Mouse (Mus musculus): ENCODE measurements around the gene Glyctk. TPM values are rescaled to one million over a fixed set of nuclear protein-coding genes. Genes with fewer than 3 reads are reported as not detected.

The Glyctk gene
- polyA plus RNA-seq (2015; fragmentation: Nextera tagmentation; extraction: Ambion mirVana), result 2.9 and 3.2 TPM in 2 replicates

DNA sequence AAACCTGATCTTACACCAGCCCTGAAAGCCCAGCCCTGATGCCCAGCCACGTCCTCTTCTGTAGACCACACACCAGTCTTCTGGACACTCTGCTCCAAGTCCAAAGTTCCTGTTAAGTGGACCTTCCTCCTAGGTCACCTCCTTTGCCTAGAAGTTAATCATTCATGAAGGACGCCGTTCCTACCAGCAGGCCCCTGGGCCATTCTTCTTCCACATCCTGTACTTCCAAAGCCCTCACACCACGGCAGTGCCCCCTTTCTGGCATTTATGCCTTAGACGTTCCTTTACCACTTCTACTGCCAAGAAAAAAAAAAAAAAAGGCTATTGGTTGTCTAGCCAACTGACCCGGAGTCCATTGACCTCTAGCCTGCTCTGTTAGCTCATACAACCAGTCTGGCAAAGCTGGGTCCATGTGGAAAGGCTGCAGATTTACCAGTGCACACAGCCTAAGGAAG lies at the start of gene Glyctk:
TSS of gene Glyctk (minus strand) at position 102 of the 455 bp plus-strand sequence.
- WGBS, result 84% methylated on average over 6 of the region's 6 CpGs
- Histone ChIP-seq H3K9ac (replicated peaks) (no peak within 1 kb of the TSS), H3K4me1 (peaks cover 15% of the 10 kb centered on the region)

DNA sequence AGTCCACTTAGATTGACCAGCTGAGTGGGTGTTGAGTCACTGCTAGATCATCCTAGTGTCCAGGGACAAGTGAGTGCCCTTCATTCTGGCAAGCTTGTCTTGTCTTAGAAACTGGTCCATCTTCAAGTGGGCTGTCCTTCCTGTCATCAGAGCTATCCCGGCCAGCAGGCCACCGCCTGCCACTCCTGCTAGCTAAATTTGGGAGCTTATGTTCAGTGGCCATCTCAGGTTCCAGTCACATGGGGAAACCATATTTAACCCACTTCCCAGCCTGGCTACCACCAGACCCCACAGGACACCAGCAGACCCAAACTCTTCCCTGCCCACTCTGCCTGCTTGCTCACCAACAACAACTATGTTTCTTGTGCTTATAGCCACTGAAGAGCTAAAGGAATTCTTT lies 48.6 kb upstream of the Glyctk start:
- no peak overlapping the region for H3K9ac ChIP-seq (replicated peaks)
- H3K4me1 ChIP-seq, result peaks cover 34% of the 10 kb centered on the region

More for the DNA sequence above, at the start of gene Glyctk:
- ATAC-seq (replicated peaks), result no peak
- Histone ChIP-seq H3K4me3 (no peak within 1 kb of the TSS), H3K9me3 (no peaks in the 10 kb centered on the region), H3K27me3 (no peaks in the 10 kb centered on the region), H3K36me3 (no peaks in the 10 kb centered on the region), H3K4me2 (replicated peaks) (no peak within 1 kb of the TSS), H3K27ac (replicated peaks) (no peak within 1 kb of the TSS)

DNA sequence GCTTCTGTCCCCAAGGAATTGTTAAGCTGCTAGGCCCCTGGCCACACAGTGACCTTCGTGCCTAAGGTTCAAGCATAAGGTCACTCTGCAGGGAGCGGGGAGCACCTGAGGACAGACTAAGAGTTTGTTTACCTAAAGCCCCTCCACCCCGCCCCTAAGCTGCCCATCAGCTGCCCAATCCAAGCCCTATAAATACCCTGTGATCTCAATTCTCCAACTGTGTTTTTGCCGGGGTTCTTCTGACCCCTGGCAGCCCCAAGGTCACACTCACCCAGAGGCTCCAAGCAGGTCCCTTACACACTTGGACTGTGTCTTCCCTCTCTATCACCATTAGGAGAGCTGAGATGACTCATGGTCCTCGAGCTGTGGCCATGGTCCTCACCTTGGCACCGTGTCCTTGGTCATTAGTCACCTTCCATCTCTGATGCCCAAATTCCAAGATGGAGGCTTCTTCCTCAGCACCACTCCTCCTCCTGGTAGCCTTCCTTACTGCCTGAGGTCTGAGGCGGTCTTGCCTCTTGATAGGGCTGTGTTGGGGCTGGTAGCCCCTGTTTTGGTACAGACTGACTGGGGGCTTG lies 47.9 kb upstream of the Glyctk start:
- Histone ChIP-seq H3K36me3 (peaks cover 5% of the 10 kb centered on the region; the same call in 1 of the 2 replicates), H3K4me1 (peaks cover 29% of the 10 kb centered on the region), H3K9me3 (no peaks in the 10 kb centered on the region), H3K4me3 (no peak overlapping the region), H3K4me2 (replicated peaks) (no peak overlapping the region), H3K27ac (replicated peaks) (no peak overlapping the region), H3K27me3 (no peaks in the 10 kb centered on the region), H3K9ac (replicated peaks) (no peak overlapping the region)
- ATAC-seq (replicated peaks), result no peak
- 80% methylated on average over 7 of the region's 7 CpGs for WGBS

More for the DNA sequence above, 48.6 kb upstream of the Glyctk start:
- H3K36me3 ChIP-seq, result peaks cover 5% of the 10 kb centered on the region; the same call in 1 of the 2 replicates
- no peak overlapping the region for H3K4me3 ChIP-seq
- no peak overlapping the region for H3K4me2 ChIP-seq (replicated peaks)
- 85% methylated on average over 2 of the region's 2 CpGs for WGBS
- no peaks in the 10 kb centered on the region for H3K27me3 ChIP-seq
- H3K27ac ChIP-seq (replicated peaks), result no peak overlapping the region
- no peaks in the 10 kb centered on the region for H3K9me3 ChIP-seq
- ATAC-seq (replicated peaks), result no peak

GRCm38 (mm10) chr9:106203990-106204851 lies 46.3 kb upstream of the Glyctk start:
- no peak for ATAC-seq (replicated peaks)
- Histone ChIP-seq H3K27me3 (peaks cover 7% of the 10 kb centered on the region; the same call in 1 of the 2 replicates), H3K36me3 (0 out of 2 replicates have a peak, but pooled peaks cover 2% of the 10 kb centered on the region), H3K4me2 (replicated peaks) (peak overlapping the region; percentile 62), H3K27ac (replicated peaks) (no peak overlapping the region), H3K4me1 (peaks cover 33% of the 10 kb centered on the region), H3K9ac (replicated peaks) (peak overlapping the region; percentile 80; the same call in 1 of the 2 replicates), H3K4me3 (peak overlapping the region; percentile 65), H3K9me3 (no peaks in the 10 kb centered on the region)
- WGBS, result 79% methylated on average over 7 of the region's 7 CpGs

- Histone ChIP-seq H3K9me3 (no peaks in the 10 kb centered on the region), H3K27ac (replicated peaks) (peak within 1 kb of the TSS; percentile 74), H3K4me3 (peak within 1 kb of the TSS; percentile 65), H3K4me2 (replicated peaks) (peak within 1 kb of the TSS; percentile 62), H3K36me3 (no peaks in the 10 kb centered on the region), H3K9ac (replicated peaks) (peak within 1 kb of the TSS; percentile 80), H3K27me3 (peaks cover 7% of the 10 kb centered on the region; the same call in 1 of the 2 replicates), H3K4me1 (peaks cover 40% of the 10 kb centered on the region)
- WGBS, result 1% methylated on average over 61 of the region's 61 CpGs
- peak; percentile 88 for ATAC-seq (replicated peaks)
These were observed 45.1 kb upstream of the Glyctk start, which contains the start of gene Twf2 for GRCm38 (mm10) chr9:106202819-106203636. Gene Twf2 (plus strand): TSS chr9:106203108.

GRCm38 (mm10) chr9:106201895-106202294 lies 44.0 kb upstream of the Glyctk start:
- Histone ChIP-seq H3K36me3 (no peaks in the 10 kb centered on the region), H3K9ac (replicated peaks) (no peak overlapping the region), H3K27me3 (peaks cover 7% of the 10 kb centered on the region; the same call in 1 of the 2 replicates), H3K4me2 (replicated peaks) (peak overlapping the region; percentile 62; the same call in 1 of the 2 replicates), H3K27ac (replicated peaks) (no peak overlapping the region), H3K4me3 (peak overlapping the region; percentile 65), H3K9me3 (no peaks in the 10 kb centered on the region), H3K4me1 (peaks cover 38% of the 10 kb centered on the region)
- 78% methylated on average over 3 of the region's 3 CpGs for WGBS
- no peak for ATAC-seq (replicated peaks)

DNA sequence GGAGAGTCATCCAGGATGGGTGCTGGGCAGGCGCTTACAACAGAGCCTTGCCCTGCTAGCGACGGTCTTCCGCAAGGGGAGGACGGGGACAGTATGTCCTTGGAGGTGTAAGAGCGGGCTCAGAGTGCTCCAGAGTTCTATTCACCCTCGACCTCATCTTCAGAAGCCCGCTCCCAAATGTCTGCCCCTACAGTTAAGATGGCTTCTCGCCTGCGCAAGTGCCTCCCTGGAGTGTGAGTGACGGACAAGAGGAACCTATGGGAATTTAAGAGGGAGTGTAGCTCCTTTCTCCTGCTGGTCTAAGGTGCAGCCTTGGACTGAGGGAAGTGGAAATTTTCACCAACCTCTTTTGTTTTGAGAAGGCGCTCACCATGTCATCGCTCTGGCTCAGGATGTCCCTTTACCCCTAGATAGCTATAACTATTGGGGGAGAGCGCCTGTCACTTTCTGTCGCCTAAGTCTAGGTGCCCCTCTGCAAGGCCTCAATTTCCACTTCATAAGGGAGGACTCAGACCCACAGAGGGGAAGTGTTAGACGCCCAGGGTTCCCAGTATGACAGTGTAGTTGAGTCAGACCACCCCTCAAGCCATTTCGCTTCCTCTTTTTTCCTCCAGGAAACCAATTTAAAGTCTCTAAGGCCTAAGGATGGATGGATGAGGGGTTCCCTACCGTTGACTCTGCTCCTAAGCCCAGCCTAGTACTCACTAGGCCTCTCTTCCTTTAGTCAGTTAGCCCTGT lies 41.8 kb upstream of the Glyctk start, which contains the start of gene Ppm1m:
TSS of gene Ppm1m (minus strand) at position 212 of the 738 bp plus-strand sequence.
- peak within 1 kb of the TSS; percentile 51 for H3K9ac ChIP-seq (replicated peaks)
- ATAC-seq (replicated peaks), result peak; percentile 10; the same call in 1 of the 2 replicates
- no peak within 1 kb of the TSS for H3K27ac ChIP-seq (replicated peaks)

DNA sequence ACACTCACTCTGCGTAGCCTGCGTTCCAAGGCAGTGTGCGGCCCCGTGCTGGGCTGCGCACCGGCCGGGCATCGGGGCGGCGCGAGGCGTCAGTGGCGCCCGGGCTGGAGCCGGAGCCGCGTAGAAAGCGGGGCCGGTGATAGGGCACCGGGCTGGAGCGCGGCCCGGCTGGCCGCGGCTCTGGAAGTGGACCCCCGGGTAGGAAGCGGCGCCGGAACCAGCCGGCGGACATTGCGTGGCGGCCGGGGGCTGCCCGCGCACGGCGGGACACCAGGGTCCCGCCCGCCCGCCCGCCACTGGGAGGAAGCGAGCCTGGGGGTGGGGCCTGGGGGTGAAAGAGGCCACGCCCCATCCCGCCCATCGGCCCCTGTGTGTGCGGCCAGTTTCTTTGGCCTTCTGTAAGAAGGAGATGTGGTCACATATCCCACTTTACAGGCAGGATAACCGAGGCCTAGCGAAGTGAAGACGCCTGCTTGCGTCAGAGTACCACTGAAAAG lies 41.1 kb upstream of the Glyctk start:
- peak overlapping the region; percentile 51 for H3K9ac ChIP-seq (replicated peaks)
- peaks cover 23% of the 10 kb centered on the region for H3K4me1 ChIP-seq
- WGBS, result under 1% methylated on average over 49 of the region's 51 CpGs
- H3K36me3 ChIP-seq, result no peaks in the 10 kb centered on the region
- no peaks in the 10 kb centered on the region for H3K9me3 ChIP-seq
- H3K27me3 ChIP-seq, result peaks cover 7% of the 10 kb centered on the region; the same call in 1 of the 2 replicates
- ATAC-seq (replicated peaks), result peak; percentile 24
- H3K4me3 ChIP-seq, result peak overlapping the region; percentile 50
- H3K4me2 ChIP-seq (replicated peaks), result peak overlapping the region; percentile 63
- H3K27ac ChIP-seq (replicated peaks), result no peak overlapping the region

More for the DNA sequence above, 41.8 kb upstream of the Glyctk start, which contains the start of gene Ppm1m:
- H3K4me1 ChIP-seq, result peaks cover 30% of the 10 kb centered on the region
- H3K4me2 ChIP-seq (replicated peaks), result peak within 1 kb of the TSS; percentile 63
- H3K27me3 ChIP-seq, result peaks cover 7% of the 10 kb centered on the region; the same call in 1 of the 2 replicates
- H3K4me3 ChIP-seq, result peak within 1 kb of the TSS; percentile 50
- H3K9me3 ChIP-seq, result no peaks in the 10 kb centered on the region
- WGBS, result 42% methylated on average over 18 of the region's 18 CpGs
- no peaks in the 10 kb centered on the region for H3K36me3 ChIP-seq

GRCm38 (mm10) chr9:106197732-106198131 lies 39.8 kb upstream of the Glyctk start:
- no peak for ATAC-seq (replicated peaks)
- WGBS, result 95% methylated on average over 9 of the region's 9 CpGs

GRCm38 (mm10) chr9:106197081-106197713 lies 39.3 kb upstream of the Glyctk start:
- ATAC-seq (replicated peaks), result no peak
- WGBS, result 90% methylated on average over 3 of the region's 3 CpGs

More at GRCm38 (mm10) chr9:106197732-106198131, 39.8 kb upstream of the Glyctk start:
- Histone ChIP-seq H3K4me2 (replicated peaks) (no peak overlapping the region), H3K4me3 (no peak overlapping the region), H3K36me3 (no peaks in the 10 kb centered on the region), H3K9me3 (no peaks in the 10 kb centered on the region), H3K27me3 (peaks cover 7% of the 10 kb centered on the region; the same call in 1 of the 2 replicates), H3K9ac (replicated peaks) (no peak overlapping the region), H3K4me1 (peaks cover 15% of the 10 kb centered on the region), H3K27ac (replicated peaks) (no peak overlapping the region)

More at GRCm38 (mm10) chr9:106197081-106197713, 39.3 kb upstream of the Glyctk start:
- H3K9me3 ChIP-seq, result no peaks in the 10 kb centered on the region
- no peak overlapping the region for H3K4me2 ChIP-seq (replicated peaks)
- H3K4me1 ChIP-seq, result peaks cover 13% of the 10 kb centered on the region
- H3K27me3 ChIP-seq, result peaks cover 7% of the 10 kb centered on the region; the same call in 1 of the 2 replicates
- no peaks in the 10 kb centered on the region for H3K36me3 ChIP-seq
- no peak overlapping the region for H3K9ac ChIP-seq (replicated peaks)
- H3K4me3 ChIP-seq, result no peak overlapping the region
- H3K27ac ChIP-seq (replicated peaks), result no peak overlapping the region

All from forebrain, embryonic 15.5 days (tissue).